20 mouse cellular contexts compared by ENCODE assay signal in genomic region chr4:130070523-130070922, GRCm38 (mm10). TPM values are rescaled to one million over a fixed set of nuclear protein-coding genes. Genes with fewer than 3 reads are reported as not detected.
"Had no signal": no experiment of that assay in that cellular context is flagged by ENCODE, and none has a peak within 500 bp of the region (broad histone marks: within the 10 kb centered on the region; RNA-seq: fewer than 3 reads in every experiment).

No protein-coding gene starts in this region.

- H3K27ac ChIP-seq: midbrain, embryonic 10.5 days; midbrain, embryonic 12.5 days; neural tube, embryonic 13.5 days; neural tube, embryonic 15.5 days had no signal

- DNase-seq: lung, adult 18-20 months; lung, embryonic 14.5 days; lung, postnatal 10 days; lung, postnatal 4 days; midbrain, embryonic 14.5 days; retina, postnatal 1 day; right cerebral cortex, adult 18-20 months; right cerebral cortex, postnatal 25 days; right cerebral cortex, postnatal 4 days; spleen, adult 18-20 months; thymus, adult 18-20 months; thymus, postnatal 14 days; thymus, postnatal 36 days had no signal

- H3K9me3 ChIP-seq: midbrain, embryonic 10.5 days; midbrain, embryonic 12.5 days; neural tube, embryonic 13.5 days; neural tube, embryonic 15.5 days had no signal

- ATAC-seq: midbrain, embryonic 16.5 days had no signal

- H3K4me2 ChIP-seq: lung, embryonic 14.5 days; midbrain, embryonic 12.5 days; neural tube, embryonic 13.5 days; neural tube, embryonic 15.5 days had no signal

- H3K27me3 ChIP-seq: neural tube, embryonic 13.5 days had no signal

- H3K9ac ChIP-seq: lung, embryonic 14.5 days; midbrain, embryonic 12.5 days; neural tube, embryonic 13.5 days; neural tube, embryonic 15.5 days had no signal

- H3K36me3 ChIP-seq: midbrain, embryonic 10.5 days; midbrain, embryonic 12.5 days; neural tube, embryonic 13.5 days; neural tube, embryonic 15.5 days had no signal

- H3K4me3 ChIP-seq: midbrain, embryonic 10.5 days; midbrain, embryonic 12.5 days; myocyte; neural tube, embryonic 13.5 days; neural tube, embryonic 15.5 days had no signal

RNA-seq across cellular contexts. Expression of gene Col16a1, which starts 22.9 kb away (rescaled TPM):
- total RNA-seq: megakaryocyte, adult 5-6 weeks had no signal
